28 mouse cellular contexts compared by ENCODE assay signal in the genomic region with DNA sequence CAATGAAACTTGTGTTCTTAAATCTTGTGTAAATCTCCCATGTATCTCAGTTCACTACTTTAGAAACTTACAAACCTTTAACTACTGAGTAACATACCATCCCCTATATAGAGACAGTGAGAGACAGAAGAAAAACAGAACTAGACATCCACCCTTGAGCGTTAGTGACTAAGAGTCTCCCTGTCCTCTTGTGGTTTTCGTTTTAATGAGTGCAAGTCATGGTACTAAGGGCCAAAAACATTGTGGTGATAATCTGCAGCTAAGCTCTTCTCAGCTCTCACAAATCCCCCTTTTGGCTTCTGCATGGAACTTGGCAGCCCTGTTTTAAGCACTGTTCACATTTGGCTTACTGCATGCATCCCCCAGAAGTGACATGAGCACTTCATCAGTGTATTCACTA. TPM values are rescaled to one million over a fixed set of nuclear protein-coding genes. Genes with fewer than 3 reads are reported as not detected.
DNase-seq lines count a peak whose midpoint lies in the region; ATAC-seq and TF ChIP-seq lines count a peak whose summit lies in the region.
"Had no signal": no experiment of that assay in that cellular context is flagged by ENCODE, and none has a peak within 500 bp of the region (broad histone marks: within the 10 kb centered on the region; RNA-seq: fewer than 3 reads in every experiment).

No protein-coding gene starts in this region.

- in situ Hi-C loops in CH12.LX (cut with MboI; ENCODE audit: low pct_ligation_motif_present, low pct_unique_long_range_greater_than_20kb, low sequenced_read_pairs): no loop called here

- no peaks in the 10 kb centered on the region for H3K9me3 ChIP-seq in hindbrain, postnatal 0 days (ENCODE audit: low read length)
- no peaks in the 10 kb centered on the region for H3K9me3 ChIP-seq in hindbrain, embryonic 11.5 days (ENCODE audit: control insufficient read depth, low read length)
- H3K9me3 ChIP-seq in CH12.LX (replicated peaks; ENCODE audit: low read length): no peaks in the 10 kb centered on the region
- H3K9me3 ChIP-seq in stomach, postnatal 0 days (ENCODE audit: control insufficient read depth, low read length): no peaks in the 10 kb centered on the region
- H3K9me3 ChIP-seq: forebrain, embryonic 13.5 days; G1E; heart, embryonic 12.5 days; hindbrain, embryonic 10.5 days; intestine, embryonic 15.5 days; liver, embryonic 15.5 days; lung, embryonic 15.5 days; megakaryocyte, embryonic 14.5 days; midbrain, embryonic 12.5 days had no signal

- H3K27me3 ChIP-seq in hindbrain, postnatal 0 days (ENCODE audit: insufficient read depth, low read length): no peaks in the 10 kb centered on the region
- H3K27me3 ChIP-seq in hindbrain, embryonic 11.5 days (ENCODE audit: control insufficient read depth, insufficient read depth, low read length): no peaks in the 10 kb centered on the region
- H3K27me3 ChIP-seq in CH12.LX (replicated peaks): no peaks in the 10 kb centered on the region
- no peaks in the 10 kb centered on the region for H3K27me3 ChIP-seq in stomach, postnatal 0 days (ENCODE audit: control insufficient read depth, insufficient read depth, low read length)
- H3K27me3 ChIP-seq: forebrain, embryonic 13.5 days; heart, embryonic 12.5 days; intestine, embryonic 15.5 days; liver, embryonic 15.5 days; lung, embryonic 15.5 days; midbrain, embryonic 12.5 days had no signal

- no peak for TF ChIP-seq CTCF in hindbrain, postnatal 0 days (IDR thresholded peaks at IDR 0.05; ENCODE audit: low read depth)
- TF ChIP-seq CTCF in CH12.LX (conservative IDR thresholded peaks at IDR 0.05 in 1 of 2, IDR thresholded peaks at IDR 0.05 in 1 of 2; ENCODE audit: low read depth in 2 of 2, low read length in 2 of 2): no peak
- TF ChIP-seq CTCF in stomach, postnatal 0 days (IDR thresholded peaks at IDR 0.05; ENCODE audit: low read depth): no peak

- H3K4me3 ChIP-seq in hindbrain, postnatal 0 days (ENCODE audit: low read length): no peak overlapping the region
- no peak overlapping the region for H3K4me3 ChIP-seq in hindbrain, embryonic 11.5 days (ENCODE audit: low read depth, low read length)
- no peak overlapping the region for H3K4me3 ChIP-seq in CH12.LX (replicated peaks in 1 of 3; ENCODE audit: low read depth in 2 of 3, low read length in 2 of 3, poor library complexity in 1 of 3)
- no peak overlapping the region for H3K4me3 ChIP-seq in stomach, postnatal 0 days (ENCODE audit: low read depth, low read length)
- H3K4me3 ChIP-seq: forebrain, embryonic 13.5 days; heart, adult 2 months; heart, embryonic 12.5 days; hindbrain, embryonic 10.5 days; intestine, embryonic 15.5 days; liver, embryonic 15.5 days; lung, embryonic 15.5 days; megakaryocyte, embryonic 14.5 days; midbrain, embryonic 12.5 days had no signal

- dilution Hi-C loops in CH12.LX (cut with MboI; ENCODE audit: extremely low pct_ligation_motif_present, extremely low pct_unique_long_range_greater_than_20kb, low sequenced_read_pairs): no loop called here

- no peak for ATAC-seq in hindbrain, postnatal 0 days
- no peak for ATAC-seq in hindbrain, embryonic 11.5 days (ENCODE audit: low FRiP score)
- peak; percentile 53 for ATAC-seq in granulocyte monocyte progenitor cell, adult 5-6 weeks (replicated peaks; ENCODE audit: poor library complexity, severe bottlenecking)
- no peak for ATAC-seq in stomach, postnatal 0 days (ENCODE audit: low FRiP score, low TSS enrichment)
- ATAC-seq: forebrain, embryonic 13.5 days; hindbrain, embryonic 16.5 days; intestine, embryonic 15.5 days; Patski had no signal

- no peaks in the 10 kb centered on the region for H3K4me1 ChIP-seq in hindbrain, postnatal 0 days (ENCODE audit: insufficient read depth, low read length)
- H3K4me1 ChIP-seq in hindbrain, embryonic 11.5 days (replicated peaks; ENCODE audit: control insufficient read depth, insufficient read depth, low read length): no peaks in the 10 kb centered on the region
- peaks cover 0 to 6% of the 10 kb centered on the region in 2 experiments; a peak in 2 of 4 replicates for H3K4me1 ChIP-seq in CH12.LX (ENCODE audit: control insufficient read depth in 1 of 2, insufficient read depth in 2 of 2)
- no peaks in the 10 kb centered on the region for H3K4me1 ChIP-seq in stomach, postnatal 0 days (replicated peaks; ENCODE audit: control insufficient read depth, insufficient read depth)
- H3K4me1 ChIP-seq: heart, embryonic 12.5 days; hindbrain, embryonic 10.5 days; intestine, embryonic 15.5 days; liver, embryonic 15.5 days; lung, embryonic 15.5 days; midbrain, embryonic 12.5 days had no signal

- no peak overlapping the region for H3K4me2 ChIP-seq in hindbrain, postnatal 0 days (ENCODE audit: low read depth, low read length)
- no peak overlapping the region for H3K4me2 ChIP-seq in hindbrain, embryonic 11.5 days (replicated peaks; ENCODE audit: low read depth, low read length)
- H3K4me2 ChIP-seq in CH12.LX (ENCODE audit: insufficient read depth, low read depth, poor library complexity, severe bottlenecking): no peak overlapping the region
- H3K4me2 ChIP-seq in stomach, postnatal 0 days (replicated peaks; ENCODE audit: low read depth): no peak overlapping the region
- H3K4me2 ChIP-seq: forebrain, embryonic 13.5 days; heart, embryonic 12.5 days; intestine, embryonic 15.5 days; liver, embryonic 15.5 days; lung, embryonic 15.5 days; midbrain, embryonic 12.5 days had no signal

- no peak for TF ChIP-seq POLR2A in CH12.LX (IDR thresholded peaks at IDR 0.05; ENCODE audit: low read depth, low read length)

- no peak for TF ChIP-seq EP300 in CH12.LX (IDR thresholded peaks at IDR 0.05; ENCODE audit: low read length)
- TF ChIP-seq EP300 in stomach, postnatal 0 days (optimal IDR thresholded peaks at IDR 0.05): no peak

- DNase-seq in hindbrain, postnatal 0 days (ENCODE audit: low spot score): peak; percentile 17
- DNase-seq in hindbrain, embryonic 11.5 days (ENCODE audit: low spot score): no peak
- DNase-seq in 3134 (ENCODE audit: extremely low read depth, insufficient read length, low spot score) (peak; percentile 20), CH12.LX (ENCODE audit: extremely low read depth) (peak; percentile 14)
- no peak for DNase-seq in layer of hippocampus, adult 11-12 months (ENCODE audit: low spot score)
- no peak for DNase-seq in stomach, postnatal 0 days (ENCODE audit: low spot score)
- no peak for DNase-seq in testis, postnatal 10 days (ENCODE audit: low spot score)
- DNase-seq: adrenal gland, postnatal 10 days; cerebellum, adult 11-12 months; gastrocnemius, postnatal 25 days; heart, adult 2 months; kidney, adult 2 months; kidney, postnatal 36 days; liver; thymus, postnatal 14 days had no signal

- H3K36me3 ChIP-seq in hindbrain, postnatal 0 days (ENCODE audit: insufficient read depth, low read length): no peaks in the 10 kb centered on the region
- H3K36me3 ChIP-seq in hindbrain, embryonic 11.5 days (ENCODE audit: control insufficient read depth, insufficient read depth, low read length): no peaks in the 10 kb centered on the region
- H3K36me3 ChIP-seq in CH12.LX (replicated peaks in 1 of 2; ENCODE audit: control insufficient read depth in 1 of 2, insufficient read depth in 1 of 2, low read length in 1 of 2): no peaks in the 10 kb centered on the region
- no peaks in the 10 kb centered on the region for H3K36me3 ChIP-seq in stomach, postnatal 0 days (ENCODE audit: control insufficient read depth, insufficient read depth, low read length)
- H3K36me3 ChIP-seq: G1E; heart, embryonic 12.5 days; hindbrain, embryonic 10.5 days; intestine, embryonic 15.5 days; liver, embryonic 15.5 days; lung, embryonic 15.5 days; midbrain, embryonic 12.5 days had no signal

- no peak for TF ChIP-seq RAD21 in CH12.LX (IDR thresholded peaks at IDR 0.05; ENCODE audit: low read depth, low read length)

- WGBS in hindbrain, postnatal 0 days: 61% methylated on average over 2 of the region's 2 CpGs
- 71% methylated on average over 2 of the region's 2 CpGs for WGBS in hindbrain, embryonic 11.5 days
- 38% methylated on average over 2 of the region's 2 CpGs for WGBS in stomach, postnatal 0 days

- no peak overlapping the region for H3K27ac ChIP-seq in hindbrain, postnatal 0 days
- no peak overlapping the region for H3K27ac ChIP-seq in hindbrain, embryonic 11.5 days (ENCODE audit: low read depth, low read length)
- no peak overlapping the region for H3K27ac ChIP-seq in CH12.LX (ENCODE audit: insufficient read depth, low read depth)
- no peak overlapping the region for H3K27ac ChIP-seq in stomach, postnatal 0 days (replicated peaks)
- H3K27ac ChIP-seq: forebrain, embryonic 13.5 days; heart, adult 2 months; hindbrain, embryonic 10.5 days; intestine, embryonic 15.5 days; liver, embryonic 15.5 days; lung, embryonic 15.5 days; midbrain, embryonic 12.5 days had no signal

- H3K79me2 ChIP-seq in CH12.LX (replicated peaks; ENCODE audit: control insufficient read depth, extremely low read depth, insufficient read depth, poor library complexity, severe bottlenecking): no peaks in the 10 kb centered on the region

- no peak overlapping the region for H3K9ac ChIP-seq in hindbrain, postnatal 0 days (replicated peaks; ENCODE audit: low read length)
- H3K9ac ChIP-seq in hindbrain, embryonic 11.5 days (ENCODE audit: low read depth, low read length): no peak overlapping the region
- H3K9ac ChIP-seq in CH12.LX (ENCODE audit: insufficient read depth, low read depth): no peak overlapping the region
- H3K9ac ChIP-seq in stomach, postnatal 0 days (ENCODE audit: low read length): no peak overlapping the region
- H3K9ac ChIP-seq: forebrain, embryonic 13.5 days; heart, embryonic 12.5 days; intestine, embryonic 15.5 days; liver, embryonic 15.5 days; lung, embryonic 15.5 days; midbrain, embryonic 12.5 days had no signal

TF ChIP-seq in CH12.LX, 34 proteins besides CTCF, POLR2A, EP300 and RAD21:
- TF ChIP-seq NELFE (IDR thresholded peaks at IDR 0.05; ENCODE audit: low read depth, low read length) (no peak), SIN3A (IDR thresholded peaks at IDR 0.05; ENCODE audit: low read length) (no peak), MXI1 (IDR thresholded peaks at IDR 0.05; ENCODE audit: low read depth, low read length) (no peak), POLR2AphosphoS2 (IDR thresholded peaks at IDR 0.05; ENCODE audit: low read depth, low read length) (no peak), PAX5 (IDR thresholded peaks at IDR 0.05; ENCODE audit: low read length) (no peak), CHD2 (IDR thresholded peaks at IDR 0.05; ENCODE audit: low read length) (no peak), ZNF384 (IDR thresholded peaks at IDR 0.05; ENCODE audit: low read depth, low read length) (no peak)

RNA-seq across cellular contexts. Expression of gene Tmeff2, which starts 34.6 kb away (rescaled TPM):
- 34.6 and 37.8 TPM in 2 replicates for total RNA-seq in hindbrain, postnatal 0 days (2014; rRNA removed)
- polyA plus RNA-seq in hindbrain, postnatal 0 days (2015; fragmentation: Nextera tagmentation; extraction: Ambion mirVana): 62.1 and 63.6 TPM in 2 replicates
- 16.8 and 19.7 TPM in 2 replicates for polyA plus RNA-seq in hindbrain, embryonic 11.5 days (2014; fragmentation: Nextera tagmentation; extraction: Ambion mirVana)
- total RNA-seq in CH12.LX (2012; rRNA removed): not detected in 2 replicates
- not detected in 2 replicates for total RNA-seq in CH12.LX (2014; rRNA removed)
- not detected in 2 replicates for polyA plus RNA-seq in CH12.LX (2012; ENCODE audit: insufficient read length, low read depth)
- not detected in 2 replicates for total RNA-seq in granulocyte monocyte progenitor cell, adult 5-6 weeks (2014; fragmentation: Nextera tagmentation)
- not detected in 2 replicates for total RNA-seq in granulocyte monocyte progenitor cell, adult 5-6 weeks (2017)
- polyA plus RNA-seq in stomach, postnatal 0 days (2015; fragmentation: Nextera tagmentation; extraction: Ambion mirVana): 5.0 and 5.9 TPM in 2 replicates
- total RNA-seq: monocyte, adult 5-6 weeks had no signal
- polyA plus RNA-seq: G1E had no signal

Comparison
In these comparisons a context has a peak if more than half of its experiments do, and no peak if none do; other contexts are left out.
1. DNase-seq: peak in hindbrain, postnatal 0 days (single experiment), 3134 (single experiment) and CH12.LX (single experiment); none in hindbrain, embryonic 11.5 days (single experiment), layer of hippocampus, adult 11-12 months (single experiment), stomach, postnatal 0 days (single experiment) and testis, postnatal 10 days (single experiment).